Mouse (Mus musculus) stomach, postnatal 0 days (tissue): Measurements from ENCODE around the gene Klf7.

Source experiments
- CTCF ChIP-seq: IDR thresholded peaks from 2 replicates; pipeline ENCODE4 v1.5.1; 2016; ENCODE audit warnings: antibody characterized with exemption, low read depth, mild to moderate bottlenecking, moderate library complexity
- EP300 ChIP-seq: optimal IDR thresholded peaks from 2 replicates; pipeline ENCODE3; 2016; ENCODE audit warnings: antibody characterized with exemption

DNA sequence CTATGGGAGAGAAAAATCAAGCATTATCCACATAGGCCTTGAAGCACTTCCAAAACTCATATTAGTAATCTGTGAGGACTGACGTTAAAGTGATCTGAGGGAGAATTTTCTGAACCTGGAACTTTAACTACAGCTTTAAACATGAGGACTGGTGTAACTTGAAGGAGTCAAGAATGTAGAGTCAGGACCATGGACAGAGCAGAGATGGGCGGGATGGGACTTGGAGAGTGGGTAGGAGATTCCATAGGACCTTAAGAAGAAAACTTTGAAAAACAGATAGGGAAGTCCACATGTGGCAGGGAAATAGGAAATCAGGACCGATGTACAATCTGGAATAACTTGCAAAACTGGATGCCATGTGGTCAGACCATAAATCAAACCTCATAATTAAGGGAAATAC is 36.7 kb upstream of the Klf7 start:
- TF ChIP-seq CTCF = no peak
- TF ChIP-seq EP300 = no peak
